22 mouse cellular contexts compared by ENCODE assay signal in genomic region chr19:37498438-37498837, GRCm38 (mm10). TPM values are rescaled to one million over a fixed set of nuclear protein-coding genes. Genes with fewer than 3 reads are reported as not detected.
A peak's percentile ranks its signal among the peaks of the same experiment; 100 is the strongest.
DNase-seq lines count a peak whose midpoint lies in the region; ATAC-seq and TF ChIP-seq lines count a peak whose summit lies in the region.
"Had no signal": no experiment of that assay in that cellular context is flagged by ENCODE, and none has a peak within 500 bp of the region (broad histone marks: within the 10 kb centered on the region; RNA-seq: fewer than 3 reads in every experiment).

No protein-coding gene starts in this region.

- 83% methylated on average over 3 of the region's 3 CpGs for WGBS in heart, embryonic 10.5 days
- 81% methylated on average over 3 of the region's 3 CpGs for WGBS in heart, embryonic 12.5 days
- 72% methylated on average over 3 of the region's 3 CpGs for WGBS in heart, embryonic 13.5 days
- WGBS in midbrain, embryonic 11.5 days = 85% methylated on average over 3 of the region's 3 CpGs
- WGBS in midbrain, postnatal 0 days = 85% methylated on average over 3 of the region's 3 CpGs

- no peak overlapping the region for H3K9ac ChIP-seq in heart, embryonic 12.5 days
- no peak overlapping the region for H3K9ac ChIP-seq in heart, embryonic 13.5 days
- no peak overlapping the region for H3K9ac ChIP-seq in midbrain, embryonic 11.5 days (ENCODE audit: low read length)
- H3K9ac ChIP-seq in midbrain, postnatal 0 days (replicated peaks; ENCODE audit: low read length, poor library complexity, severe bottlenecking) = no peak overlapping the region

- H3K36me3 ChIP-seq in heart, embryonic 10.5 days = no peaks in the 10 kb centered on the region
- H3K36me3 ChIP-seq in heart, embryonic 12.5 days = no peaks in the 10 kb centered on the region
- H3K36me3 ChIP-seq in heart, embryonic 13.5 days = no peaks in the 10 kb centered on the region
- H3K36me3 ChIP-seq in midbrain, embryonic 11.5 days (ENCODE audit: control insufficient read depth, insufficient read depth, low read length) = no peaks in the 10 kb centered on the region
- H3K36me3 ChIP-seq in midbrain, postnatal 0 days (ENCODE audit: insufficient read depth, low read length) = no peaks in the 10 kb centered on the region
- H3K36me3 ChIP-seq: G1E had no signal

- no peaks in the 10 kb centered on the region for H3K27me3 ChIP-seq in heart, embryonic 10.5 days (ENCODE audit: insufficient read depth, poor library complexity, severe bottlenecking)
- H3K27me3 ChIP-seq in heart, embryonic 12.5 days (replicated peaks) = peaks cover 1% of the 10 kb centered on the region; the same call in 1 of the 2 replicates
- H3K27me3 ChIP-seq in heart, embryonic 13.5 days (replicated peaks) = peaks cover 10% of the 10 kb centered on the region; the same call in 1 of the 2 replicates
- H3K27me3 ChIP-seq in midbrain, embryonic 11.5 days (ENCODE audit: control insufficient read depth, insufficient read depth, low read length) = no peaks in the 10 kb centered on the region
- no peaks in the 10 kb centered on the region for H3K27me3 ChIP-seq in midbrain, postnatal 0 days (ENCODE audit: insufficient read depth, low read length)
- H3K27me3 ChIP-seq: CH12.LX had no signal

- no peak overlapping the region for H3K4me2 ChIP-seq in heart, embryonic 12.5 days
- H3K4me2 ChIP-seq in heart, embryonic 13.5 days = peak overlapping the region; percentile 7; the same call in 1 of the 2 replicates
- H3K4me2 ChIP-seq in midbrain, embryonic 11.5 days = no peak overlapping the region
- H3K4me2 ChIP-seq in midbrain, postnatal 0 days (ENCODE audit: low read depth, low read length, poor library complexity, severe bottlenecking) = no peak overlapping the region

- no peak overlapping the region for H3K27ac ChIP-seq in heart, embryonic 10.5 days
- H3K27ac ChIP-seq in heart, embryonic 12.5 days (ENCODE audit: poor library complexity, severe bottlenecking) = no peak overlapping the region
- no peak overlapping the region for H3K27ac ChIP-seq in heart, embryonic 13.5 days (replicated peaks)
- H3K27ac ChIP-seq in midbrain, embryonic 11.5 days (ENCODE audit: low read depth, low read length) = no peak overlapping the region
- no peak overlapping the region for H3K27ac ChIP-seq in midbrain, postnatal 0 days (ENCODE audit: low read depth, low read length)

- ATAC-seq in heart, embryonic 12.5 days (ENCODE audit: insufficient number of reproducible peaks, low FRiP score) = no peak
- no peak for ATAC-seq in heart, embryonic 13.5 days (ENCODE audit: extremely low read depth, insufficient number of reproducible peaks, low FRiP score, low TSS enrichment)
- no peak for ATAC-seq in midbrain, embryonic 11.5 days (ENCODE audit: low FRiP score)
- ATAC-seq in midbrain, postnatal 0 days (ENCODE audit: low FRiP score) = no peak
- ATAC-seq: activated CD4-positive, CD25-positive, alpha-beta regulatory T cell, adult 4 months; CD4-positive, CD25-positive, alpha-beta regulatory T cell, adult 4 months; Patski had no signal

- TF ChIP-seq CTCF in midbrain, postnatal 0 days (IDR thresholded peaks at IDR 0.05) = no peak

- no peak overlapping the region for H3K4me3 ChIP-seq in heart, embryonic 10.5 days
- H3K4me3 ChIP-seq in heart, embryonic 12.5 days = 0 out of 2 replicates have a peak overlapping the region, but pooled peaks have one; percentile 1
- no peak overlapping the region for H3K4me3 ChIP-seq in heart, embryonic 13.5 days
- H3K4me3 ChIP-seq in midbrain, embryonic 11.5 days (ENCODE audit: low read depth, low read length) = no peak overlapping the region
- H3K4me3 ChIP-seq in midbrain, postnatal 0 days (ENCODE audit: low read depth, low read length) = no peak overlapping the region

- peak; percentile 58 for DNase-seq in heart, adult 11 months
- no peak for DNase-seq in heart, embryonic 10.5 days (ENCODE audit: low spot score)
- no peak for DNase-seq in heart, adult 8-10 months (ENCODE audit: low spot score)
- DNase-seq in heart, adult 18-20 months = no peak
- peak; percentile 69 for DNase-seq in midbrain, embryonic 11.5 days (ENCODE audit: low spot score, missing footprints)
- DNase-seq in midbrain, postnatal 0 days (ENCODE audit: low spot score) = no peak
- DNase-seq: adrenal gland, adult 2 months; adrenal gland, adult 8-10 months; adrenal gland, postnatal 10 days; adrenal gland, postnatal 14 days; adrenal gland, postnatal 25 days; adrenal gland, postnatal 36 days; B cell, adult 2 months; cerebellum, adult 11 months; cerebellum, adult 11-12 months had no signal

- peaks cover 10% of the 10 kb centered on the region for H3K4me1 ChIP-seq in heart, embryonic 10.5 days
- peaks cover 7% of the 10 kb centered on the region; the same call in 1 of the 2 replicates for H3K4me1 ChIP-seq in heart, embryonic 12.5 days (replicated peaks)
- H3K4me1 ChIP-seq in heart, embryonic 13.5 days = peaks cover 12% of the 10 kb centered on the region
- no peaks in the 10 kb centered on the region for H3K4me1 ChIP-seq in midbrain, embryonic 11.5 days (ENCODE audit: control insufficient read depth, insufficient read depth, low read length)
- H3K4me1 ChIP-seq in midbrain, postnatal 0 days (ENCODE audit: insufficient read depth, low read length) = no peaks in the 10 kb centered on the region

- H3K9me3 ChIP-seq in heart, embryonic 10.5 days = no peaks in the 10 kb centered on the region
- no peaks in the 10 kb centered on the region for H3K9me3 ChIP-seq in heart, embryonic 12.5 days (replicated peaks)
- no peaks in the 10 kb centered on the region for H3K9me3 ChIP-seq in heart, embryonic 13.5 days
- no peaks in the 10 kb centered on the region for H3K9me3 ChIP-seq in midbrain, embryonic 11.5 days (ENCODE audit: control insufficient read depth, low read length)
- H3K9me3 ChIP-seq in midbrain, postnatal 0 days (ENCODE audit: low read length) = no peaks in the 10 kb centered on the region

RNA-seq across cellular contexts. Expression of gene Exoc6, which starts 51.8 kb away (rescaled TPM):
- polyA plus RNA-seq in heart, embryonic 10.5 days (2016; fragmentation: Nextera tagmentation; extraction: Ambion mirVana) = 18.0 and 25.3 TPM in 2 replicates
- 21.7 and 21.8 TPM in 2 replicates for polyA plus RNA-seq in heart, embryonic 12.5 days (2016; fragmentation: Nextera tagmentation; extraction: Ambion mirVana)
- 10 to 100 TPM; 30.2 to 36.9 (median 32.5) TPM for total RNA-seq in heart, adult 8-10 months (2022)
- polyA plus RNA-seq in heart, embryonic 13.5 days (2015; fragmentation: Nextera tagmentation; extraction: Ambion mirVana) = 17.2 and 18.1 TPM in 2 replicates
- total RNA-seq in heart, adult 18-20 months (2021) = 10 to 100 TPM; 32.9 to 33.2 TPM
- 8.6 and 9.6 TPM in 2 replicates for polyA plus RNA-seq in midbrain, embryonic 11.5 days (2014; fragmentation: Nextera tagmentation; extraction: Ambion mirVana)
- 27.2 and 29.2 TPM in 2 replicates for total RNA-seq in midbrain, postnatal 0 days (2014; rRNA removed)
- 25.5 and 27.5 TPM in 2 replicates for polyA plus RNA-seq in midbrain, postnatal 0 days (2015; fragmentation: Nextera tagmentation; extraction: Ambion mirVana)

Comparison
In these comparisons a context has a peak if more than half of its experiments do, and no peak if none do; other contexts are left out.
1. DNase-seq: peak in heart, adult 11 months (single experiment) and midbrain, embryonic 11.5 days (single experiment); none in heart, embryonic 10.5 days (single experiment), heart, adult 8-10 months (single experiment), heart, adult 18-20 months (0 of 2) and midbrain, postnatal 0 days (single experiment).